Mouse (Mus musculus) left cerebral cortex, postnatal 10 days (tissue): ENCODE measurements around the gene Mrpl20. TPM values are rescaled to one million over a fixed set of nuclear protein-coding genes. Genes with fewer than 3 reads are reported as not detected.
"Not testable (repeated sequence)": the region's sequence is repeated elsewhere in the genome, so short reads cannot be mapped to it uniquely, and the experiment has no call there.

Source experiments
- DNase-seq, 2 experiments: peaks; one replicate each; pipeline ENCODE4 v3.0.0; 2021 to 2022; ENCODE audit warnings: low spot score in 2 of 2, mixed read lengths in 1 of 2; ENCODE audit errors: extremely low spot score in 1 of 2
- intact Hi-C: fragments of 180-260 bp; cut with DNase I; formaldehyde crosslinking; loops from one replicate; pipeline ENCODE4 v1.15.1; 2025
- total RNA-seq, 2 experiments: library from RNA; stranded (reverse); gene quantifications; 2 replicates each; pipeline ENCODE4 v1.2.3; 2021

Mrpl20 gene
- total RNA-seq, 2 experiments from 2014 or later: 103 to 111 TPM

- intact Hi-C loops: no loop called here
- no peak for DNase-seq
Observed at GRCm38 (mm10) chr4:155779498-155779897, 23.2 kb upstream of the Mrpl20 start.

DNA sequence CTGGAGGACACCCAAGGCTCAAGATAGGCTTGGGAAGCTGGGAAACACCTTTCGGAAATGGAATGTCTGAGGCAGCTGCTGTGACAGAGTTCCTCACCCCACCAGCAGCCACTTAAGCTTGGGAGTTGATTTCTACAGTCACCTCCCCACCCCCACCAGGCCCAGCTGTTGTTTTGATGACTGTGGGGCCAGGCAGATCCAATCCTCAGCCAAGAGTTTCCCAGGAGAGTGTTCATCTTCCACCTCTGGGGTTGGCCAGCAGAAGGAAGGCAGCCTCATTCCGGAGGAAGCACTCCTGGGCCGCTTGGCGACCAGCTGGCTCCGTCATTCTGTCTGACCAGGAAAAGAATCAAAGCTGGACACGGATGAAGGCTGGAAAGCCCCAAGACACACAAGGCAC is 21.8 kb upstream of the Mrpl20 start:
- peak in 1 of 2 experiments; percentile 89 for DNase-seq
- intact Hi-C loops: no loop called here

DNA sequence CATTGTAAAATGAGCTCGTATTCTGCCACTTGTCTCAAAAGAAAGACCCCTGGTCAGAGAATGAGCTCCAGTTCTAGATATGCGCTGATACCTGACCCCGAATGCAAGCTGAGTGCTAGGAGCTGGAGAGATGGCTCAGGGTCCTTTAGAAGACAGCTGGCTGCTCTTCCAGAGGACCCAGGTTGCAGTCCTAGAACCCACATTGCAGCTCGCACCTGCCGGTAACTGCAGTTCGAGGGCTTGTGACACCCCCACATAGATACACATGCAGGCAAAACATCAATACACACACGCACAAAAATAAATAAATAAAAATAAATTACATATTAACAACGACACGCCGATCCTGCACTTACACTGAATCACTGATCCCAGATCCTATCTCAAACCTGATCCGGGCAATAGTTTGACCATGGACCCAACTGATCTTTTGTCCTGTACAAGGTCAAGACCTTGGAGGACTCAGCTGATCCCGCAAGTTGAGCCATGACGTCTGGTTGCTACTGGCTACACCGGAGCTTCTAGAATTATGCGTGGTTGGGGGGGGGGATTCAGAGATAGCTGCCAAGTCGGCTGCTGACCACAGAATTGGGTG is 19.1 kb upstream of the Mrpl20 start:
- no peak for DNase-seq
- intact Hi-C loops: no loop called here

DNA sequence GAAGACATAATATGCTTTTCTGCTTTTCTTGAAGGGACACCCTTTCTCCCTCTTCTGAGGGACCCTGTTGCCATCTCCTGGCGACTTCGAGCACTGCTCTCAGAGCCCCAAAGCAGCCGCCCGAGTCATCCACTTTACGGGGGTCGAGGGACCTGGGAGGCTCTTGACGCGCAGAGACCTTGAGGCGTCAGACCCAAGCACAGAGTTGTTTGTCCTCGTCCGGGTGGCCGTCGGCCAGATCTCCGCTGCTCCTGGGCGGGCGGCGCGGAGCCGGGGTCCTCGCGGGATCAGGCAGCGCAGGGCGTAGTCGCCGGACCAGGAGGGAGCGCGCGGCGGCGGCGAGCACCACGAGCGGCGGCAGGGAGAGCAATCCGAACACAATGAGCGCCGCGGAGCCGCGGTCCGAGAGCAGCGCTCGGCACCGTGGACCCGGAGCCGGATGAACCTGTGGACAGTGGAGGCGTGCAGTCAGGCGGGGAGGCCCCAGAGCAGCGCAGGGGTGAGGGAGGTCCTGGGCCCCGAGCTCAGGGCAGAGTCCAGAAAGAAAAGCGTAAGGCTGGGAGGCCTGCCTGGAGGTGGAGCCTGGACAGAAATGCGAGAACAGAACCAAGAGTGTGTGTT is 18.5 kb upstream of the Mrpl20 start:
- peak in 1 of 2 experiments; percentile 90 for DNase-seq
- intact Hi-C loops: no loop called here

GRCm38 (mm10) chr4:155785246-155785645 is 17.4 kb upstream of the Mrpl20 start:
- intact Hi-C loops: no loop called here
- DNase-seq: no peak

DNA sequence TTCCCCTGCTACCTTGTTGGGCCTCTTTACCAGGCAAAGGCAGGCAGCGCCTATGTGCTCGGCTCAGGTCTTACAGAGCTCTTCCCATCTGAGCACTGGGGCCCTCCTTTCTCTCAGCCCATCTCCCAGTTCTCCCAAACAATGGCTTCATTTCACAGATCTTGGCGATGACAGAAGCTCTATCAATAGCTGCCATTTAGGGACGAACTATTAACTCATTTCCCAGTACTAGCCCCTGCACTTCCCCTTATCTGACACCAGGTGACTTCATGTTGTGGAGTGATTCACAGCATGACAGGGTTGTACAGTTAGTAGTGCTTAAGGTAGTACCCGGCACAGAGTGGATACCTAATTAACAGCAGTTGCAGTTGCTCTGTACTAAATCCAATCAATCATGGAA is 16.9 kb upstream of the Mrpl20 start, which contains the start of gene Tmem88b:
Gene Tmem88b (minus strand): TSS at position 56 of the 400 bp plus-strand sequence.
- intact Hi-C loops: no loop called here

DNA sequence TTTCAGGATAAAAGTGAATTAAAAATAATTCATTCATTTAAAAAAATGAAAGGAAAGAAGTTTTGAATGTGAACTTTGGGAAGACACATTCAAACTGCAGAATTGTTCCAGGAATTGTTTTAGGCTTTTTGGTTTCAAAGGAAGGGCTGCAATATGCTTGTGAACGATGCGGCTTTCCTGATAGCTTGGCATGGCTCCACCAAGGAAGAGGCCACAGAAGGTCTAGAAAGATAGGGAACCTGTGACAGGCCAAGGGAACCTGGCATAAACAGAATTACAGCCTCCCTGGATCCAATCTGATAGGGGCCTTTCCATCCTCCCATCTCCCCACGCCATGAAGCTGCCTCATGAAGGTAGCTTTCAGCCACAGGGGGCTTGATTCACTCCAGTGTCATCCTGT is 14.4 kb upstream of the Mrpl20 start:
- DNase-seq: no peak
- intact Hi-C loops: no loop called here

More for the DNA sequence above, 16.9 kb upstream of the Mrpl20 start, which contains the start of gene Tmem88b:
- no peak for DNase-seq

GRCm38 (mm10) chr4:155788833-155789232 is 13.8 kb upstream of the Mrpl20 start:
- DNase-seq, intact Hi-C loops: not testable (repeated sequence)

DNA sequence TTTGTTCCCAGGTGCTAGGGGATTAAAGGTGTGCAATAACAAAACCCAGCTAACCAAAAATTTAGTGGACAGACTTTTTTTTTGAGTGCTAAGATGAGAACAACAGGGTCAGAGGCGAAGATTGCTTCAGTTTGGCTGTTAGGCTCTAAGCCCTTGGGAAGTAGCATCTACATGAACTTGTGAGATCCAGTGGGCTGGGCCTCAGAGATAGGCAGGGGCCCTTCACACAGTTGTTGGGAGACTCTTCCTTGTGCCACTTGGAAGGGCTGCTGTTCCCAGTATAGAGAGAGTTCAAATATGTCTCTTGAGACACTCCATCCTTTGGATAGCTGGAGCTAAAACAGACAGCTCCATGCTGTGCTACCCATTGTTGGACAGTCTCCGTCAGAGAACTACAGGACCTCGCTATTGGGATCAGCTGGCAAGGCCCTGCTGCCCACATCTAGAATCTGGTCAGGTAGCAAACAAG is 12.6 kb upstream of the Mrpl20 start, which contains the start of gene Ankrd65:
Gene Ankrd65 (plus strand): TSS at position 419 of the 469 bp plus-strand sequence.
- no peak for DNase-seq
- intact Hi-C loops: no loop called here

DNA sequence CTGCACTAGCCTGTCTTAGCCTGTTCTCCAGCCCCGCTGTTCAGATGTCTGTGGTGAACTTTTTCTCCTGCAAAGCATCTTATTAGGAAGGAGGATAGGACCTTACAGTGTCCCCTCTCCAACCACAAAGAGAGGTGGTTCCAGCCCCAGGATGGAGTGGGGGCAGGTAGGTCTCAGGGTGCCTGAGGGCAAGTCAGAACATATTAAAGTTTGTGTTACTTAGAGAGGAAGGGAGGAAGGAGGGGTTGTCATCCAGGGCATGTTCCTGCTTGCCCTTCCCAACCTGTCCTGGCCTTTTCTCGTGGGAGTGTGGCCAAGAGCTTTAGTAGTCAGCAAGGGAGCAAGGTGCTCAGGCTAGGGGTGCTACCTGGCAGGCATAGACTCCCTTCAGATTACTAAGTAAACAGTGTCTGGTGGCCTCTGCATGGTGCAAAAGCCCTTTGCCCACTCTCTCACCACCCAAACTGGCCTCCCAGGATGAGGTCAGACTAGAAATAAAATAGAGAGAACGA is 12.0 kb upstream of the Mrpl20 start:
- intact Hi-C loops: no loop called here
- DNase-seq: no peak

- intact Hi-C loops: no loop called here
- DNase-seq: no peak
Observed at GRCm38 (mm10) chr4:155791240-155791933, 11.3 kb upstream of the Mrpl20 start.

DNA sequence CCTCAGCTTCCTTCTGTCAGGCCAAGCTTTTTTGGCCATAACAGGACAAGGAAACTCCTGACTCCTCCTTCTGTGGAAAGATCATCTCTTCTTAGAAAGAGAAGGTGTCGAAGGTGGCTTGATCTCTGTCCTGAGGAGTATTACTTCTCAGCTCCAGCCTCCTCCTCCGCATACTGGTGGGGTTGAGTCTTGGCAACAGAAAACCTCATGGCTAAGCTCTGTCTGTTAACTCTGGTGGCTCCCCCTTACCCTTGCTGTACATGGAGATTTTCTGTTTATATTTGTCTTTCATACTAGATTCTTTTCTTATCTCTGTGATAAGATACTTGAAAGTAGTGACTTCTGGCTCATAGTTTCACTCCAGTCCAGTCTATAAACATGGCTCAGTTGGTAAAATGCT is 8.9 kb upstream of the Mrpl20 start:
- intact Hi-C loops: no loop called here

DNA sequence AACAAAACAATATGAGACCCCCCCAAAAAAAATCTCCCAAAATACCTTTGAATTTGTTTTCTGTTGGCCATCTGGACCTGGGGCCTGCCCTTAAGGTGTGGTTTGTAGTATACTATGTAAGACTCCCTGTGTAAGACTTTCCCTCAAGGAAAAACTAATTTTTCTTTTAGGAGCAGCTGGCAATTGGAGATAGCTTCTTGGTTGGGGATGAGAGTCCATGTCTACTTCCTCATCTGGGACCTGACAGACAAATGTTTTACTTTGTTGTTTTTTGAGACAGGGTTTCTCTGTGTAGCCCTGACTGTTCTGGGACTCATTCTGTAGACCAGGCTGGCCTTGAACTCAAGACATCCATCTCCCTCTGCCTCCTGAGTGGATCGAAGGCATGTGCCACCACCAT is 603 bp upstream of the Mrpl20 start:
- no peak for DNase-seq
- intact Hi-C loops: no loop called here

More for the DNA sequence above, 8.9 kb upstream of the Mrpl20 start:
- no peak for DNase-seq

DNA sequence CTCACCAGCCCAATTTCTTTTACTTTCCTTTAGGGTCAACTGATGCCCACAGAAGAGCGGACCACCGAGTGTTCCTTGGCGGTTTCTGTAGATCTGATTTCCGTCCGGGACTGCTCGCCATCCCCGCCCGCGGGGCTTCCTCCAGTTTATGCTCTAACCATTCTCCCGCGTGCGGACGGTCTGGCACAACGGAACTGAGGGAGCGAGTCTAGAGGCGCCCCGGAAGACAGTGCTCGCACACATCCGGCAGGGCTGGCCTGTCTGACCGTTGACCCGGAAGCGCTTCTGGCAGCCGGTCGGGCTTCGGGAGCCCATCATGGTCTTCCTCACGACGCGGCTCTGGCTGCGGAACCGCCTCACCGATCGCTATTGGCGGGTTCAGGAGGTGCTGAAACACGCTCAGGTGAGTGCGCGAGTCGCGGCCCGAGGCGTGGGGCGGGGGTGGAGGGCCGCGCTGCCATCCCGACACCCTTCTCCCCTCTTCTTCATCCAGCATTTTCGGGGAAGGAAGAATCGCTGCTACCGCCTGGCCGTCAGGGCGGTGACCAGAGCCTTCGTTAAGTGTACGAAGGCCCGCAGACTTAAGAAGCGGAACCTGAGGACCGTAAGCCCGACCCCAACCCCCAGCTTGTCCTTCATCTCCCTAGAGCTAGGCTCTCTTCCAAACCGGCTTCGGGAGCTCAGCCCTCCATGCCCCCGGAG is 813 bp downstream of the Mrpl20 start:
- peak; percentile 94 to 98 for DNase-seq
- intact Hi-C loops: no loop called here

GRCm38 (mm10) chr4:155807841-155808240 is 5.2 kb downstream of the Mrpl20 start:
- intact Hi-C loops: no loop called here
- DNase-seq: no peak

DNA sequence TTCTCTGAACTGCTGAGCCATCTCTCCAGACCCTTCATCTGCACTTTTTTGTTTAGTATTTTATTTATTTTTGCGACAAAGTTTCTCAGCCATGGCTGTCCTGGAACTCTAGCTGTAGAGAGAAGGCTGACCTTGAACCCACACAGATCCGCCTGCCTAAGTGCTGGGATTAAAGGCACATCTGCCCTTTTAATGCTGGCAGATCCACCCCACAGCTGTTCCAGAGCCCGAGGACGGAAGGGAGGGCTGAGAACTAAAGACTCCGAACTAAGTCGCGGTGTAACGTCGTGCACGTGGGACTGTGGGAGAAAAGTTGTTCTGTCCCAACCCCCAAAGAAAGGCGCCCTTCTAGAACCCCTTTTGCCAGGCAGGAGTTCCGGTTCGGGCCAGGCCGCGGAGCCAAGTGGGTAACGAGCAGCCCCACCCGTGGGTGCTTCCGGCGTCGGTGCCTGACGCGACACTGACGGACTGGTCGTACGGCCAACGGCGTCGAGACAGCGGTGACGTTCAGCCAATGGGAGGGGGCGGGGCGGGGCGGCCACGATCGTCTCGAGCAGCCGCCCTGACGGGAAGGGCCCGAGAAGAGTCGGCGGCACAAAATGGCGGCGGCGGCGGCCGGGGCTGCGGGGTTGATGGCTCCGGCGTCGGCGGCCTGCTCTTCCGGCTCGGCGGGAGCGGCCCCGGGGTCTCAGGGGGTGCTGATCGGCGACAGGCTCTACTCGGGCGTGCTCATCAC is 9.4 kb downstream of the Mrpl20 start, which contains the start of gene Ccnl2:
Gene Ccnl2 (plus strand): TSS at position 561 of the 736 bp plus-strand sequence.
- DNase-seq: peak; percentile 92 to 97
- intact Hi-C loops: no loop called here

GRCm38 (mm10) chr4:155812665-155813181 is 10.0 kb downstream of the Mrpl20 start:
- peak in 1 of 2 experiments; percentile 74 for DNase-seq
- intact Hi-C loops: no loop called here

GRCm38 (mm10) chr4:155817533-155817932 is 14.9 kb downstream of the Mrpl20 start:
- intact Hi-C loops: no loop called here
- DNase-seq: no peak
